Comparison of ENCODE assay signal across 8 mouse cellular contexts in genomic region chr7:44848561-44849415, GRCm38 (mm10). TPM values are rescaled to one million over a fixed set of nuclear protein-coding genes. Genes with fewer than 3 reads are reported as not detected.
A peak's percentile ranks its signal among the peaks of the same experiment; 100 is the strongest.
DNase-seq lines count a peak whose midpoint lies in the region; ATAC-seq lines count a peak whose summit lies in the region.

Gene Akt1s1 (plus strand): TSS chr7:44848991.
Gene Tbc1d17 (minus strand): TSS chr7:44849079.

- peak within 1 kb of the TSS; percentile 97 for H3K27ac ChIP-seq in forebrain, embryonic 14.5 days (ENCODE audit: low read depth, low read length)
- peak within 1 kb of the TSS; percentile 100 for H3K27ac ChIP-seq in neural tube, embryonic 15.5 days (replicated peaks)

- DNase-seq in ES-CJ7 (ENCODE audit: low read depth, low spot score): peak; percentile 100
- DNase-seq in cerebellum, adult 11 months: peak; percentile 100
- DNase-seq in forebrain, embryonic 14.5 days (ENCODE audit: low spot score): peak; percentile 99
- peak; percentile 99 for DNase-seq in heart, postnatal 14 days
- DNase-seq in layer of hippocampus, adult 11-12 months (ENCODE audit: low spot score): peak; percentile 100
- peak; percentile 100 for DNase-seq in lung, adult 18-20 months
- peak; percentile 96 for DNase-seq in testis, postnatal 14 days (ENCODE audit: low spot score)

- intact Hi-C loops in heart, postnatal 14 days (cut with DNase I): loop anchor here (2.0 kb wide), 1 partner anchor 32 kb away; the partner anchor contains the start of genes Atf5, Il4i1 and Nup62

- H3K27me3 ChIP-seq in forebrain, embryonic 14.5 days (replicated peaks; ENCODE audit: control insufficient read depth, insufficient read depth, low read length): no peaks in the 10 kb centered on the region
- H3K27me3 ChIP-seq in neural tube, embryonic 15.5 days (replicated peaks): no peaks in the 10 kb centered on the region

- WGBS in forebrain, embryonic 14.5 days: under 1% methylated on average over 54 of the region's 54 CpGs
- WGBS in neural tube, embryonic 15.5 days: under 1% methylated on average over 54 of the region's 54 CpGs

- peak; percentile 86 for ATAC-seq in forebrain, embryonic 14.5 days
- peak; percentile 88 for ATAC-seq in neural tube, embryonic 15.5 days (ENCODE audit: low FRiP score)

- peak within 1 kb of the TSS; percentile 82 for H3K4me3 ChIP-seq in forebrain, embryonic 14.5 days (ENCODE audit: low read depth, low read length)
- peak within 1 kb of the TSS; percentile 82 for H3K4me3 ChIP-seq in neural tube, embryonic 15.5 days (replicated peaks)

- peaks cover 19% of the 10 kb centered on the region for H3K4me1 ChIP-seq in forebrain, embryonic 14.5 days (ENCODE audit: control insufficient read depth, insufficient read depth, low read length)
- H3K4me1 ChIP-seq in neural tube, embryonic 15.5 days: peaks cover 51% of the 10 kb centered on the region

- peak within 1 kb of the TSS; percentile 85 for H3K4me2 ChIP-seq in forebrain, embryonic 14.5 days (ENCODE audit: low read length)
- H3K4me2 ChIP-seq in neural tube, embryonic 15.5 days: peak within 1 kb of the TSS; percentile 75

- H3K36me3 ChIP-seq in forebrain, embryonic 14.5 days (ENCODE audit: control insufficient read depth, insufficient read depth, low read length): peaks cover 39% of the 10 kb centered on the region
- H3K36me3 ChIP-seq in neural tube, embryonic 15.5 days: peaks cover 41% of the 10 kb centered on the region

- peak within 1 kb of the TSS; percentile 78 for H3K9ac ChIP-seq in forebrain, embryonic 14.5 days (ENCODE audit: low read length)
- H3K9ac ChIP-seq in neural tube, embryonic 15.5 days (replicated peaks): peak within 1 kb of the TSS; percentile 80

- no peaks in the 10 kb centered on the region for H3K9me3 ChIP-seq in forebrain, embryonic 14.5 days (replicated peaks; ENCODE audit: control insufficient read depth, low read length)
- H3K9me3 ChIP-seq in neural tube, embryonic 15.5 days (replicated peaks): no peaks in the 10 kb centered on the region

RNA-seq across cellular contexts. Expression of gene Akt1s1, which starts in this region (rescaled TPM):
- 70.4 and 75.4 TPM in 2 replicates for polyA plus RNA-seq in forebrain, embryonic 14.5 days (2014; fragmentation: Nextera tagmentation; extraction: Ambion mirVana)
- 10 to 100 TPM; 61.1 to 63.3 TPM for total RNA-seq in heart, postnatal 14 days (2021)
- 89.9 and 92.0 TPM in 2 replicates for polyA plus RNA-seq in neural tube, embryonic 15.5 days (2015; fragmentation: Nextera tagmentation; extraction: Ambion mirVana)

RNA-seq across cellular contexts. Expression of gene Tbc1d17, which starts in this region (rescaled TPM):
- 79.6 and 105 TPM in 2 replicates for polyA plus RNA-seq in forebrain, embryonic 14.5 days (2014; fragmentation: Nextera tagmentation; extraction: Ambion mirVana)
- total RNA-seq in heart, postnatal 14 days (2021): 10 to 100 TPM; 41.0 to 42.8 TPM
- polyA plus RNA-seq in neural tube, embryonic 15.5 days (2015; fragmentation: Nextera tagmentation; extraction: Ambion mirVana): 105 and 110 TPM in 2 replicates

Comparison
In these comparisons a context has a peak if more than half of its experiments do, and no peak if none do; other contexts are left out.
1. Peak in every context shown above with its lines: DNase-seq, ATAC-seq, H3K4me3 ChIP-seq and H3K27ac ChIP-seq.